Mouse (Mus musculus) liver, embryonic 12.5 days (tissue): ENCODE data around the gene Rcan3. TPM values are rescaled to one million over a fixed set of nuclear protein-coding genes. Genes with fewer than 3 reads are reported as not detected.

Source experiments
- ATAC-seq: fragments of 200-750 bp; cut with Nextera tagmentation; 2 replicates; pipeline ENCODE4 v1.8.0; 2017; ENCODE audit warnings: moderate number of reproducible peaks, mild to moderate bottlenecking, moderate library complexity
- H3K27ac ChIP-seq: fragments of 300-500 bp; sonication (generic); 2 replicates; pipeline ENCODE4 v1.5.1; 2016; ENCODE audit warnings: mild to moderate bottlenecking
- H3K27me3 ChIP-seq: fragments of 300-500 bp; sonication (generic); replicated peaks from 2 replicates; pipeline ENCODE4 v1.6.1; 2016; ENCODE audit warnings: mild to moderate bottlenecking, moderate library complexity
- H3K36me3 ChIP-seq: fragments of 300-500 bp; sonication (generic); 2 replicates; pipeline ENCODE4 v1.6.1; 2016; ENCODE audit warnings: mild to moderate bottlenecking, moderate library complexity
- H3K4me1 ChIP-seq: fragments of 300-500 bp; sonication (generic); 2 replicates; pipeline ENCODE4 v1.6.1; 2016
- H3K4me2 ChIP-seq: fragments of 300-500 bp; sonication (generic); 2 replicates; pipeline ENCODE4 v1.6.1; 2016; ENCODE audit warnings: mild to moderate bottlenecking, moderate library complexity
- H3K4me3 ChIP-seq: fragments of 300-500 bp; sonication (generic); 2 replicates; pipeline ENCODE4 v1.5.1; 2016; ENCODE audit warnings: mild to moderate bottlenecking, moderate library complexity
- H3K9ac ChIP-seq: fragments of 300-500 bp; sonication (generic); 2 replicates; pipeline ENCODE4 v1.6.1; 2016; ENCODE audit warnings: mild to moderate bottlenecking, moderate library complexity
- H3K9me3 ChIP-seq: fragments of 300-500 bp; sonication (generic); replicated peaks from 2 replicates; pipeline ENCODE4 v1.6.1; 2016; ENCODE audit warnings: mild to moderate bottlenecking, moderate library complexity
- whole genome bisulfite sequencing: fragments of 180-500 bp; shearing (Covaris S2); methylation state at CpG from one replicate; pipeline ENCODE4 v1.1.7; 2016; ENCODE audit not compliant: insufficient replicate concordance; 5-methylcytosine and 5-hydroxymethylcytosine counted together
- polyA plus RNA-seq: library from polyadenylated mRNA; unstranded; fragments of >200 nt; fragmentation: Nextera tagmentation; extraction: Ambion mirVana; gene quantifications from 2 replicates; pipeline ENCODE4 v1.2.1, GENCODE M21; 2016

The Rcan3 gene
- 4.9 and 8.3 TPM in 2 replicates for polyA plus RNA-seq

- WGBS: under 1% methylated on average over 71 of the region's 79 CpGs
- H3K9ac ChIP-seq: peak within 1 kb of the TSS; percentile 88
- peak within 1 kb of the TSS; percentile 91 for H3K27ac ChIP-seq
- peak within 1 kb of the TSS; percentile 98 for H3K4me2 ChIP-seq
- H3K4me3 ChIP-seq: peak within 1 kb of the TSS; percentile 76
- H3K36me3 ChIP-seq: no peaks in the 10 kb centered on the region
- no peaks in the 10 kb centered on the region for H3K9me3 ChIP-seq
- peak; percentile 89 for ATAC-seq
- H3K27me3 ChIP-seq: no peaks in the 10 kb centered on the region
- H3K4me1 ChIP-seq: peaks cover 71% of the 10 kb centered on the region
Measured at GRCm38 (mm10) chr4:135433443-135434394, at the start of gene Rcan3. Rcan3 (minus strand) TSS chr4:135433853.

DNA sequence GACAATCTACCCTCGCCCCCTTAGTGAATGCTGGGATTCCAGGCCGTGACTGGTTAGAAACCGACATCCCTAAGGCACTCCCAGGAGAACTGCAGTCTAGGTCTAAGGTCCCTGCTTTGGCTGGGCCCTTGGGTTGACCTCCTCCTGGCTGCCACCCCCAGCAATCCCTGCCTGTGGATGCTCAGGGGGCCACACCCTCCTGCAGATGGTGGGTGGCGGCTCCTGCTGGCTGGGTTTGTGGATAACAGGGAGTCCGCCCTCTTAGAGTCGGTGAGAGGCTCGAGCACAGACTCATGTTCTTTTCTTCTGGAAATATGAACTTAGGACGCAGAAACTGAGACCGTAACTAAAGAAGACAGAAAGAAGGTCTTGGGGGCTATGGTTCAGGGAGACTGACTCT lies 46.7 kb upstream of the Rcan3 start:
- Histone ChIP-seq H3K27me3 (no peaks in the 10 kb centered on the region), H3K9ac (no peak overlapping the region), H3K36me3 (peaks cover 14% of the 10 kb centered on the region; the same call in 1 of the 2 replicates), H3K4me3 (no peak overlapping the region), H3K27ac (no peak overlapping the region), H3K4me2 (no peak overlapping the region), H3K4me1 (peaks cover 24% of the 10 kb centered on the region), H3K9me3 (no peaks in the 10 kb centered on the region)
- ATAC-seq: peak; percentile 73
- WGBS: 62% methylated on average over 9 of the region's 9 CpGs

- H3K9me3 ChIP-seq: no peaks in the 10 kb centered on the region
- ATAC-seq: no peak
- no peak overlapping the region for H3K4me2 ChIP-seq
- H3K27me3 ChIP-seq: no peaks in the 10 kb centered on the region
- peaks cover 14% of the 10 kb centered on the region for H3K4me1 ChIP-seq
- no peak overlapping the region for H3K4me3 ChIP-seq
- peaks cover 17% of the 10 kb centered on the region; the same call in 1 of the 2 replicates for H3K36me3 ChIP-seq
- no peak overlapping the region for H3K9ac ChIP-seq
- 83% methylated on average over 10 of the region's 10 CpGs for WGBS
- no peak overlapping the region for H3K27ac ChIP-seq
Measured at GRCm38 (mm10) chr4:135477851-135478250, 44.2 kb upstream of the Rcan3 start.

DNA sequence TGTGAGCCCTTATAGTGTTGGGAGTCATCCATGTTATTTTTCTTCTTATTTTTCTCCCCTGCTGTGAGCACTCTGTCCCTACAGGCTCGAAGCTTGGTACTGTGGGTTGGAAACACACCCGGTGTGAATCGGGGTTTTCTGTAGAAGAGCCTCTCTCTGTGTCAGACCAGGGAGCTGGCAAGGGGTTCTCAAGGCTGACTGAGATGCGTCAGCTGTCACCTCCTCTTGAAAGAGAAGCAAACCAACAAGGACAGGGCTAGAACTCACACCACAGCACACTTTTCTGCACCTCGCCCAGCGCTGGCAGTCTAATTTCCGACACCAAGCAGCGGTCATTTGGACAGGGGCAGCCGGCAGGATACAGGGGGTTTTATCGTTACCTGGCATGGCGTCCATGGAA lies 29.8 kb upstream of the Rcan3 start:
- H3K9ac ChIP-seq: no peak overlapping the region
- H3K9me3 ChIP-seq: no peaks in the 10 kb centered on the region
- 89% methylated on average over 11 of the region's 11 CpGs for WGBS
- peaks cover 22% of the 10 kb centered on the region for H3K36me3 ChIP-seq
- no peak overlapping the region for H3K27ac ChIP-seq
- no peaks in the 10 kb centered on the region for H3K4me1 ChIP-seq
- H3K4me3 ChIP-seq: no peak overlapping the region
- no peak overlapping the region for H3K4me2 ChIP-seq
- ATAC-seq: no peak
- no peaks in the 10 kb centered on the region for H3K27me3 ChIP-seq

GRCm38 (mm10) chr4:135453572-135453971 lies 19.9 kb upstream of the Rcan3 start:
- Histone ChIP-seq H3K4me3 (no peak overlapping the region), H3K36me3 (peaks cover 5% of the 10 kb centered on the region; the same call in 1 of the 2 replicates), H3K27me3 (no peaks in the 10 kb centered on the region), H3K9me3 (no peaks in the 10 kb centered on the region), H3K27ac (0 out of 2 replicates have a peak overlapping the region, but pooled peaks have one; percentile 10), H3K4me2 (no peak overlapping the region), H3K4me1 (peaks cover 21% of the 10 kb centered on the region; the same call in 1 of the 2 replicates), H3K9ac (no peak overlapping the region)
- WGBS: 74% methylated on average over 12 of the region's 12 CpGs
- no peak for ATAC-seq

GRCm38 (mm10) chr4:135453164-135453563 lies 19.5 kb upstream of the Rcan3 start:
- Histone ChIP-seq H3K27me3 (no peaks in the 10 kb centered on the region), H3K9ac (no peak overlapping the region), H3K4me3 (no peak overlapping the region), H3K4me1 (peaks cover 21% of the 10 kb centered on the region; the same call in 1 of the 2 replicates), H3K27ac (no peak overlapping the region), H3K9me3 (no peaks in the 10 kb centered on the region), H3K36me3 (peaks cover 5% of the 10 kb centered on the region; the same call in 1 of the 2 replicates), H3K4me2 (no peak overlapping the region)
- whole genome bisulfite sequencing: 60% methylated on average over 6 of the region's 6 CpGs
- ATAC-seq: no peak

- Histone ChIP-seq H3K36me3 (peaks cover 5% of the 10 kb centered on the region; the same call in 1 of the 2 replicates), H3K27ac (peak overlapping the region; percentile 32; the same call in 1 of the 2 replicates), H3K4me3 (no peak overlapping the region), H3K9me3 (no peaks in the 10 kb centered on the region), H3K9ac (no peak overlapping the region), H3K4me2 (peak overlapping the region; percentile 14; the same call in 1 of the 2 replicates), H3K27me3 (no peaks in the 10 kb centered on the region), H3K4me1 (peaks cover 21% of the 10 kb centered on the region; the same call in 1 of the 2 replicates)
- 55% methylated on average over 18 of the region's 18 CpGs for WGBS
- no peak for ATAC-seq
Measured at GRCm38 (mm10) chr4:135451360-135452015, 17.8 kb upstream of the Rcan3 start.

- no peak overlapping the region for H3K27ac ChIP-seq
- no peak overlapping the region for H3K4me3 ChIP-seq
- no peak overlapping the region for H3K9ac ChIP-seq
- 28% methylated on average over 5 of the region's 5 CpGs for WGBS
- H3K27me3 ChIP-seq: no peaks in the 10 kb centered on the region
- H3K9me3 ChIP-seq: no peaks in the 10 kb centered on the region
- ATAC-seq: no peak
- H3K4me1 ChIP-seq: peaks cover 47% of the 10 kb centered on the region
- no peak overlapping the region for H3K4me2 ChIP-seq
- no peaks in the 10 kb centered on the region for H3K36me3 ChIP-seq
Measured at GRCm38 (mm10) chr4:135442473-135442872, 8.8 kb upstream of the Rcan3 start.

- Histone ChIP-seq H3K4me2 (peak overlapping the region; percentile 71), H3K9me3 (no peaks in the 10 kb centered on the region), H3K9ac (peak overlapping the region; percentile 57), H3K36me3 (no peaks in the 10 kb centered on the region), H3K4me3 (peak overlapping the region; percentile 44; the same call in 1 of the 2 replicates), H3K27me3 (no peaks in the 10 kb centered on the region), H3K27ac (peak overlapping the region; percentile 95), H3K4me1 (peaks cover 64% of the 10 kb centered on the region)
- 12% methylated on average over 9 of the region's 9 CpGs for WGBS
- ATAC-seq: peak; percentile 75
Measured at GRCm38 (mm10) chr4:135439904-135440522, 6.4 kb upstream of the Rcan3 start.

- Histone ChIP-seq H3K4me1 (peaks cover 71% of the 10 kb centered on the region), H3K4me3 (peak overlapping the region; percentile 44), H3K4me2 (peak overlapping the region; percentile 71), H3K36me3 (no peaks in the 10 kb centered on the region), H3K9ac (peak overlapping the region; percentile 57), H3K27me3 (no peaks in the 10 kb centered on the region), H3K9me3 (no peaks in the 10 kb centered on the region), H3K27ac (peak overlapping the region; percentile 95)
- ATAC-seq: peak; percentile 94
- under 1% methylated on average over 15 of the region's 15 CpGs for WGBS
Measured at GRCm38 (mm10) chr4:135439188-135439647, 5.6 kb upstream of the Rcan3 start.

GRCm38 (mm10) chr4:135437924-135438323 lies 4.3 kb upstream of the Rcan3 start:
- Histone ChIP-seq H3K27ac (peak overlapping the region; percentile 7; the same call in 1 of the 2 replicates), H3K27me3 (no peaks in the 10 kb centered on the region), H3K4me1 (peaks cover 71% of the 10 kb centered on the region), H3K36me3 (no peaks in the 10 kb centered on the region), H3K9me3 (no peaks in the 10 kb centered on the region), H3K9ac (no peak overlapping the region), H3K4me3 (no peak overlapping the region), H3K4me2 (no peak overlapping the region)
- ATAC-seq: no peak
